Mouse (Mus musculus): ENCODE data around the gene Hc. TPM values are rescaled to one million over a fixed set of nuclear protein-coding genes. Genes with fewer than 3 reads are reported as not detected.

Hc gene
- total RNA-seq, 2 experiments from 2014 or later, result 0.23 TPM; not detected in 1

GRCm38 (mm10) chr2:35058325-35058724, 2.9 kb downstream of the Hc start:
- DNase-seq (ENCODE audit: low spot score in 2 of 2), result no peak

- DNase-seq (ENCODE audit: low spot score in 2 of 2), result no peak
Measured at GRCm38 (mm10) chr2:35057243-35057642, 4.0 kb downstream of the Hc start.

GRCm38 (mm10) chr2:35048851-35049250, 12.4 kb downstream of the Hc start:
- DNase-seq (ENCODE audit: low spot score in 2 of 2), result peak in 1 of 2 experiments; percentile 4

GRCm38 (mm10) chr2:35044956-35045355, 16.3 kb downstream of the Hc start:
- peak in 1 of 2 experiments; percentile 9 for DNase-seq (ENCODE audit: low spot score in 2 of 2)

GRCm38 (mm10) chr2:35038580-35039375, 22.5 kb downstream of the Hc start:
- no peak for DNase-seq (ENCODE audit: low spot score in 2 of 2)

GRCm38 (mm10) chr2:35024646-35025154, 36.5 kb downstream of the Hc start:
- DNase-seq (ENCODE audit: low spot score in 2 of 2), result no peak

- DNase-seq (ENCODE audit: low spot score in 2 of 2), result no peak
Measured at GRCm38 (mm10) chr2:35021806-35022205, 39.4 kb downstream of the Hc start.

GRCm38 (mm10) chr2:35015861-35016260, 45.4 kb downstream of the Hc start:
- DNase-seq (ENCODE audit: low spot score in 2 of 2), result no peak

GRCm38 (mm10) chr2:35011649-35012048, 49.6 kb downstream of the Hc start:
- no peak for DNase-seq (ENCODE audit: low spot score in 2 of 2)

- DNase-seq (ENCODE audit: low spot score in 2 of 2), result no peak
Measured at GRCm38 (mm10) chr2:34998956-34999355, 62.3 kb downstream of the Hc start.

- no peak for DNase-seq (ENCODE audit: low spot score in 2 of 2)
Measured at GRCm38 (mm10) chr2:34996506-34996905, 64.7 kb downstream of the Hc start.

- no peak for DNase-seq (ENCODE audit: low spot score in 2 of 2)
Measured at GRCm38 (mm10) chr2:34993696-34994356, 67.4 kb downstream of the Hc start.

GRCm38 (mm10) chr2:34992729-34993695, 68.2 kb downstream of the Hc start:
- DNase-seq (ENCODE audit: low spot score in 2 of 2), result peak; percentile 31 to 34

GRCm38 (mm10) chr2:34991966-34992365, 69.3 kb downstream of the Hc start:
- no peak for DNase-seq (ENCODE audit: low spot score in 2 of 2)

- no peak for DNase-seq (ENCODE audit: low spot score in 2 of 2)
Measured at GRCm38 (mm10) chr2:34989749-34990148, 71.5 kb downstream of the Hc start.

GRCm38 (mm10) chr2:34987595-34987994, 73.6 kb downstream of the Hc start:
- DNase-seq (ENCODE audit: low spot score in 2 of 2), result no peak

GRCm38 (mm10) chr2:34984885-34985284, 76.4 kb downstream of the Hc start:
- DNase-seq (ENCODE audit: low spot score in 2 of 2), result no peak

- no peak for DNase-seq (ENCODE audit: low spot score in 2 of 2)
Measured at GRCm38 (mm10) chr2:34982906-34983698, 78.1 kb downstream of the Hc start.

- peak; percentile 32 to 40 for DNase-seq (ENCODE audit: low spot score in 2 of 2)
Measured at GRCm38 (mm10) chr2:34982096-34982724, 79.0 kb downstream of the Hc start.

- no peak for DNase-seq (ENCODE audit: low spot score in 2 of 2)
Measured at GRCm38 (mm10) chr2:34979459-34980011, 81.7 kb downstream of the Hc start.
